Mouse (Mus musculus) kidney, postnatal 0 days (tissue): ENCODE measurements around the gene Gmppa. TPM values are rescaled to one million over a fixed set of nuclear protein-coding genes. Genes with fewer than 3 reads are reported as not detected.

ENCODE experiments used
- ATAC-seq: fragments of 200-750 bp; cut with Nextera tagmentation; replicated peaks from 2 replicates; pipeline ENCODE4 v1.8.0; 2017; ENCODE audit warnings: low read depth, moderate number of reproducible peaks, moderate TSS enrichment, moderate library complexity; ENCODE audit not compliant: low FRiP score
- DNase-seq: peaks from one replicate; pipeline ENCODE4 v3.0.0-alpha.2; 2016; ENCODE audit warnings: low spot score
- H3K27ac ChIP-seq: fragments of 300-500 bp; sonication (generic); 2 replicates; pipeline ENCODE4 v1.5.1; 2014; ENCODE audit warnings: mild to moderate bottlenecking
- H3K27me3 ChIP-seq: fragments of 300-500 bp; sonication (generic); 2 replicates; pipeline ENCODE4 v1.6.1; 2014; ENCODE audit warnings: low read length, mixed read lengths; ENCODE audit not compliant: insufficient read depth
- H3K36me3 ChIP-seq: fragments of 300-500 bp; sonication (generic); 2 replicates; pipeline ENCODE4 v1.6.1; 2014; ENCODE audit warnings: low read length, mixed read lengths; ENCODE audit not compliant: insufficient read depth
- H3K4me1 ChIP-seq: fragments of 300-500 bp; sonication (generic); replicated peaks from 2 replicates; pipeline ENCODE4 v1.6.1; 2014; ENCODE audit warnings: antibody characterized with exemption, low read length, mixed read lengths; ENCODE audit not compliant: insufficient read depth
- H3K4me2 ChIP-seq: fragments of 300-500 bp; sonication (generic); 2 replicates; pipeline ENCODE4 v1.6.1; 2014; ENCODE audit warnings: mild to moderate bottlenecking, low read length, moderate library complexity, mixed read lengths
- H3K4me3 ChIP-seq: fragments of 300-500 bp; sonication (generic); replicated peaks from 2 replicates; pipeline ENCODE4 v1.5.1; 2014; ENCODE audit warnings: low read depth, low read length
- H3K9ac ChIP-seq: fragments of 300-500 bp; sonication (generic); 2 replicates; pipeline ENCODE4 v1.6.1; 2014; ENCODE audit warnings: low read depth, low read length
- H3K9me3 ChIP-seq: fragments of 300-500 bp; sonication (generic); replicated peaks from 2 replicates; pipeline ENCODE4 v1.6.1; 2016; ENCODE audit warnings: low read length, inconsistent platforms, mixed read lengths
- CTCF ChIP-seq: IDR thresholded peaks from 2 replicates; pipeline ENCODE4 v1.5.1; 2016; ENCODE audit warnings: antibody characterized with exemption, low read depth, mild to moderate bottlenecking, moderate library complexity
- WGBS: fragments of 180-500 bp; shearing (Covaris S2); extraction: QIAGEN DNeasy Blood & Tissue Kit; methylation state at CpG from one replicate; pipeline ENCODE4 v1.1.7; 2014; 5-methylcytosine and 5-hydroxymethylcytosine counted together
- polyA plus RNA-seq: library from polyadenylated mRNA; unstranded; fragments of >200 nt; fragmentation: Nextera tagmentation; extraction: Ambion mirVana; gene quantifications from 2 replicates; pipeline ENCODE4 v1.2.1, GENCODE M21; 2015

Gene Gmppa
- polyA plus RNA-seq, 1 experiment from 2014 or later: 72.5 TPM

DNA sequence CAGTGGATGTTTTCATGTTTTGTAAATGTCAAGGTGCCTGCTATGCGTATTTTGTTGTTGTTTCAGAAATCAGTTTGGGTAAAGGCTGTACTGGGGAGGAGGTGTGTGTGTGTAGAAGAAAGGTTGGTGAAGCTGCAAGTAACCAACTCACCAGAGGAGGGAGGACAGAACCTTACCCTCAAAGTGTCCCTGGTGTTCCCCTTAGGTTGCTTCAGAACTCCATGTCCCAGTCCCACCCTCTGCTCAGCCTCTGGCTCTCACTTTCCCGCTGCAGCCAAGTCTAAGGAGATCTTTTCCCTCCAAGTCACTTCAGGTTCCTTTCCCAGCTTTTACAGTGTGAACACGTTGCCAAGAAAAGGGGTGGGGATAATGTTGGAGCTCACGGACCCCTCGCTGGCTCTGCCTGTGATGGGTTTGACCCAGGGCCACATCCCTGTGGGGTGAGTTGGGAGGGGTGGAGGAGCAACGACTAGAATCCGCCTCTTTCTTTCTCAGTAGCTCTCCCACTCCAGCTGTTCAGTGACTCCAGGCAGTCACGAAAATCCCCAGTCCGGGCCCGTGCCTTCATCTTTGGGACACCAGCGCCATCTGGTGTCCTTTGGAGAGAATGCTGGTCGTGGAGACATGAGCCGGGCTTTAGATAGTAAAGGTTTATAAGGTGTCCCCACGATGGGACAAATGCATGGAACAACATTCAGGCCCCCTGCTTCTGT is 31.6 kb downstream of the Gmppa start:
- Histone ChIP-seq H3K4me1 (no peaks in the 10 kb centered on the region), H3K9ac (no peak overlapping the region), H3K4me2 (no peak overlapping the region), H3K27ac (no peak overlapping the region), H3K27me3 (0 out of 2 replicates have a peak, but pooled peaks cover 5% of the 10 kb centered on the region), H3K36me3 (no peaks in the 10 kb centered on the region), H3K9me3 (no peaks in the 10 kb centered on the region), H3K4me3 (no peak overlapping the region)
- peak; percentile 77 for ATAC-seq
- WGBS: 7% methylated on average over 14 of the region's 14 CpGs
- peak; percentile 93 for DNase-seq
- TF ChIP-seq CTCF: peak; percentile 94

GRCm38 (mm10) chr1:75469287-75469825 is 33.6 kb downstream of the Gmppa start:
- no peaks in the 10 kb centered on the region for H3K4me1 ChIP-seq
- H3K9me3 ChIP-seq: no peaks in the 10 kb centered on the region
- 0 out of 2 replicates have a peak, but pooled peaks cover 3% of the 10 kb centered on the region for H3K36me3 ChIP-seq
- WGBS: 81% methylated on average over 17 of the region's 17 CpGs
- H3K27me3 ChIP-seq: 0 out of 2 replicates have a peak, but pooled peaks cover 5% of the 10 kb centered on the region
- ATAC-seq (no peak), DNase-seq (no peak)
- no peak overlapping the region for H3K4me3 ChIP-seq
- no peak overlapping the region for H3K9ac ChIP-seq
- H3K4me2 ChIP-seq: no peak overlapping the region
- H3K27ac ChIP-seq: no peak overlapping the region
- no peak for TF ChIP-seq CTCF

- no peak for DNase-seq
- Histone ChIP-seq H3K27me3 (peaks cover 6% of the 10 kb centered on the region; the same call in 1 of the 2 replicates), H3K27ac (no peak overlapping the region), H3K4me2 (no peak overlapping the region), H3K4me3 (no peak overlapping the region), H3K9ac (no peak overlapping the region), H3K4me1 (peaks cover 7% of the 10 kb centered on the region), H3K36me3 (peaks cover 22% of the 10 kb centered on the region), H3K9me3 (no peaks in the 10 kb centered on the region)
- WGBS: 96% methylated on average over 11 of the region's 11 CpGs
- ATAC-seq: no peak
- no peak for TF ChIP-seq CTCF
Observed at GRCm38 (mm10) chr1:75476441-75476840, 40.7 kb downstream of the Gmppa start.

DNA sequence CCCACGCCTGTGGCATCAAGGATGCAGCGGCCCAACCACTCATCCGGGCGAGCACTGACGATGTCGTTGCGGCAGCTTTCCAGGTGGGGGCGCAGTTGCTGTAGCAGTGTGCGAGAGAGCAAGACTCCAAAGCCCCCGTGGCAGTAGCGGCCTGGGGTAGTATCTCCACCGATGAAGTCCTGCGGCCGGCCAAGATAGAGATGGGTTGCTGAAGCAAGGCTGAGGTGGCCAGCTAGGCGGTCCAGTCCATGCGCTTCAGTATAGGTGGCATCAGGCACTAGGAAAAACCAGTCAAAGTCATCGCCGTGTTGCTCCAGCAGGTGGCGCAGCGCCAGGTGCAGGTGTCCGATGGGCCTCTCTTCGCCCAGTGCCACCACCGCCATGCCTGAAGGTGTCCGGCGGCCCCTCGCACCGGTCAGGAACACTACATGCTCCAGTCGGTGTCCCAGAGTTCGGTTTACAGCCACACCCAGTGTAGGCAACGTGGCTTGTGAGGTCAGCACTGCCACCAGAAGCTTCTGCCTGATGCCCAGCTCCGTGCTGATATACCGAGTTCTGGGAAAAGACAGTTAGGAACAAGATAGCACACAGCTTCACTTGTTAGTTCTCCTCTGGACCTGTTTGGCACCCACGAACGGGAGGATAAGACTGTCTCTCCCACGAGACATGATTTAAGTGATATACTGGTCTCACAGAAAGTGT is 41.7 kb downstream of the Gmppa start:
- H3K9me3 ChIP-seq: no peaks in the 10 kb centered on the region
- peaks cover 7% of the 10 kb centered on the region for H3K4me1 ChIP-seq
- H3K4me2 ChIP-seq: peak overlapping the region; percentile 76
- DNase-seq: peak; percentile 82
- H3K36me3 ChIP-seq: peaks cover 22% of the 10 kb centered on the region
- peak; percentile 3; the same call in 1 of the 2 replicates for ATAC-seq
- 11% methylated on average over 35 of the region's 35 CpGs for WGBS
- TF ChIP-seq CTCF: peak; percentile 90
- H3K9ac ChIP-seq: no peak overlapping the region
- H3K4me3 ChIP-seq: no peak overlapping the region; the same call in 1 of the 2 replicates
- H3K27ac ChIP-seq: no peak overlapping the region
- peaks cover 13% of the 10 kb centered on the region; the same call in 1 of the 2 replicates for H3K27me3 ChIP-seq

- Histone ChIP-seq H3K4me3 (peak overlapping the region; percentile 54; the same call in 1 of the 2 replicates), H3K36me3 (peaks cover 22% of the 10 kb centered on the region), H3K27ac (no peak overlapping the region), H3K9ac (no peak overlapping the region), H3K27me3 (peaks cover 17% of the 10 kb centered on the region; the same call in 1 of the 2 replicates), H3K4me2 (peak overlapping the region; percentile 76), H3K9me3 (no peaks in the 10 kb centered on the region), H3K4me1 (peaks cover 7% of the 10 kb centered on the region)
- TF ChIP-seq CTCF: no peak
- DNase-seq (no peak), ATAC-seq (no peak)
- 39% methylated on average over 3 of the region's 3 CpGs for WGBS
Observed at GRCm38 (mm10) chr1:75477966-75478290, 42.2 kb downstream of the Gmppa start.

DNA sequence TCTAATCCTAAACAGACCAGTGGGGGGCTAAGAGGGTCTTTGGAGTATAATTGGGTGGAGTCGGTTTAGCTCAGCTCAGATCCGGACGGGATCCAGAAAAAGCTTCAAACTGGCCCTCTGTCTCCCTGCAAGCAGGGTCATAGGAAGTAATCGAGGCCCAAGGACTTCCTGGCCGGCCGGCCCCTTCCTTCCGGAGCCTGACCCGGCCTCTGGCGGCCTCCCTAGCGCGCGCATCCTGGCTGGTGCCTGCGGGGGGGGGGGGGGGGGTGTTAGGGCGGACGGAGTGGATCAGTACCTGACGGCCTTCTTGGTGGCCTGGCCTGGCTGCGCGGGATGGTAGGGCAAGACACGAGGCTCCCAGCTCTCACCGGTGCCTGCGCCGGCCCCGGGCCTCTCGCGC is 42.8 kb downstream of the Gmppa start:
- Histone ChIP-seq H3K4me2 (peak overlapping the region; percentile 76), H3K9me3 (no peaks in the 10 kb centered on the region), H3K4me1 (peaks cover 7% of the 10 kb centered on the region), H3K36me3 (peaks cover 22% of the 10 kb centered on the region), H3K27me3 (peaks cover 22% of the 10 kb centered on the region; the same call in 1 of the 2 replicates), H3K9ac (peak overlapping the region; percentile 61), H3K27ac (peak overlapping the region; percentile 73), H3K4me3 (peak overlapping the region; percentile 54)
- ATAC-seq (no peak; the same call in 1 of the 2 replicates), DNase-seq (peak; percentile 74)
- no peak for TF ChIP-seq CTCF
- under 1% methylated on average over 21 of the region's 25 CpGs for WGBS
